Mouse (Mus musculus): ENCODE results near the gene Hells. TPM values are rescaled to one million over a fixed set of nuclear protein-coding genes. Genes with fewer than 3 reads are reported as not detected.

Hells gene
- polyA plus RNA-seq, 1 experiment from 2014 or later: 37.8 TPM

- Histone ChIP-seq H3K4me2 (ENCODE audit: low read depth, low read length) (peak overlapping the region; percentile 88), H3K9me3 (ENCODE audit: control insufficient read depth, low read length) (no peaks in the 10 kb centered on the region), H3K36me3 (ENCODE audit: control insufficient read depth, insufficient read depth, low read length) (no peaks in the 10 kb centered on the region), H3K4me1 (ENCODE audit: control insufficient read depth, insufficient read depth, low read length) (peaks cover 7% of the 10 kb centered on the region; the same call in 1 of the 2 replicates), H3K4me3 (ENCODE audit: low read length) (peak overlapping the region; percentile 92), H3K27ac (ENCODE audit: low read length) (no peak overlapping the region; the same call in 1 of the 2 replicates), H3K9ac (ENCODE audit: low read depth, low read length) (peak overlapping the region; percentile 91), H3K27me3 (replicated peaks; ENCODE audit: control insufficient read depth, insufficient read depth, low read length) (no peaks in the 10 kb centered on the region)
- ATAC-seq: peak; percentile 40; the same call in 1 of the 2 replicates
- 1% methylated on average over 23 of the region's 23 CpGs for WGBS
Measured at GRCm38 (mm10) chr19:38930252-38930787, 395 bp upstream of the Hells start.

GRCm38 (mm10) chr19:38931566-38931890 is 813 bp downstream of the Hells start:
- H3K9ac ChIP-seq (ENCODE audit: low read depth, low read length): peak overlapping the region; percentile 91
- no peaks in the 10 kb centered on the region for H3K27me3 ChIP-seq (replicated peaks; ENCODE audit: control insufficient read depth, insufficient read depth, low read length)
- H3K27ac ChIP-seq (ENCODE audit: low read length): no peak overlapping the region
- H3K9me3 ChIP-seq (ENCODE audit: control insufficient read depth, low read length): no peaks in the 10 kb centered on the region
- H3K4me3 ChIP-seq (ENCODE audit: low read length): peak overlapping the region; percentile 92
- H3K36me3 ChIP-seq (ENCODE audit: control insufficient read depth, insufficient read depth, low read length): 0 out of 2 replicates have a peak, but pooled peaks cover 3% of the 10 kb centered on the region
- H3K4me1 ChIP-seq (ENCODE audit: control insufficient read depth, insufficient read depth, low read length): peaks cover 7% of the 10 kb centered on the region; the same call in 1 of the 2 replicates
- 0% methylated on average over 6 of the region's 6 CpGs for WGBS
- ATAC-seq: no peak
- peak overlapping the region; percentile 88 for H3K4me2 ChIP-seq (ENCODE audit: low read depth, low read length)

GRCm38 (mm10) chr19:38944590-38945307 is 14.0 kb downstream of the Hells start:
- Histone ChIP-seq H3K4me3 (ENCODE audit: low read length) (no peak overlapping the region), H3K9me3 (ENCODE audit: control insufficient read depth, low read length) (no peaks in the 10 kb centered on the region), H3K27me3 (replicated peaks; ENCODE audit: control insufficient read depth, insufficient read depth, low read length) (no peaks in the 10 kb centered on the region), H3K9ac (ENCODE audit: low read depth, low read length) (no peak overlapping the region), H3K27ac (ENCODE audit: low read length) (no peak overlapping the region), H3K4me2 (ENCODE audit: low read depth, low read length) (no peak overlapping the region), H3K36me3 (ENCODE audit: control insufficient read depth, insufficient read depth, low read length) (peaks cover 6% of the 10 kb centered on the region), H3K4me1 (ENCODE audit: control insufficient read depth, insufficient read depth, low read length) (no peaks in the 10 kb centered on the region)
- WGBS: 92% methylated on average over 2 of the region's 2 CpGs
- no peak for ATAC-seq

- H3K9ac ChIP-seq (ENCODE audit: low read depth, low read length): no peak overlapping the region
- H3K9me3 ChIP-seq (ENCODE audit: control insufficient read depth, low read length): no peaks in the 10 kb centered on the region
- H3K4me3 ChIP-seq (ENCODE audit: low read length): no peak overlapping the region
- 82% methylated on average over 6 of the region's 6 CpGs for WGBS
- no peak for ATAC-seq
- no peak overlapping the region for H3K4me2 ChIP-seq (ENCODE audit: low read depth, low read length)
- no peaks in the 10 kb centered on the region for H3K27me3 ChIP-seq (replicated peaks; ENCODE audit: control insufficient read depth, insufficient read depth, low read length)
- H3K4me1 ChIP-seq (ENCODE audit: control insufficient read depth, insufficient read depth, low read length): no peaks in the 10 kb centered on the region
- no peak overlapping the region for H3K27ac ChIP-seq (ENCODE audit: low read length)
- no peaks in the 10 kb centered on the region for H3K36me3 ChIP-seq (ENCODE audit: control insufficient read depth, insufficient read depth, low read length)
Measured at GRCm38 (mm10) chr19:38970741-38971140, 40.0 kb downstream of the Hells start.

- H3K27me3 ChIP-seq (replicated peaks; ENCODE audit: control insufficient read depth, insufficient read depth, low read length): no peaks in the 10 kb centered on the region
- H3K27ac ChIP-seq (ENCODE audit: low read length): no peak overlapping the region
- H3K9ac ChIP-seq (ENCODE audit: low read depth, low read length): no peak overlapping the region
- H3K4me1 ChIP-seq (ENCODE audit: control insufficient read depth, insufficient read depth, low read length): no peaks in the 10 kb centered on the region
- ATAC-seq: no peak
- H3K9me3 ChIP-seq (ENCODE audit: control insufficient read depth, low read length): no peaks in the 10 kb centered on the region
- H3K4me3 ChIP-seq (ENCODE audit: low read length): no peak overlapping the region
- 68% methylated on average over 5 of the region's 5 CpGs for WGBS
- H3K36me3 ChIP-seq (ENCODE audit: control insufficient read depth, insufficient read depth, low read length): no peaks in the 10 kb centered on the region
- H3K4me2 ChIP-seq (ENCODE audit: low read depth, low read length): no peak overlapping the region
Measured at GRCm38 (mm10) chr19:38972581-38972980, 41.9 kb downstream of the Hells start.

- no peaks in the 10 kb centered on the region for H3K4me1 ChIP-seq (ENCODE audit: control insufficient read depth, insufficient read depth, low read length)
- whole genome bisulfite sequencing: 52% methylated on average over 7 of the region's 7 CpGs
- no peaks in the 10 kb centered on the region for H3K36me3 ChIP-seq (ENCODE audit: control insufficient read depth, insufficient read depth, low read length)
- H3K4me2 ChIP-seq (ENCODE audit: low read depth, low read length): no peak overlapping the region
- H3K9me3 ChIP-seq (ENCODE audit: control insufficient read depth, low read length): no peaks in the 10 kb centered on the region
- ATAC-seq: peak; percentile 42; the same call in 1 of the 2 replicates
- no peaks in the 10 kb centered on the region for H3K27me3 ChIP-seq (replicated peaks; ENCODE audit: control insufficient read depth, insufficient read depth, low read length)
- H3K9ac ChIP-seq (ENCODE audit: low read depth, low read length): no peak overlapping the region
- H3K27ac ChIP-seq (ENCODE audit: low read length): no peak overlapping the region
- no peak overlapping the region for H3K4me3 ChIP-seq (ENCODE audit: low read length)
Measured at GRCm38 (mm10) chr19:38973666-38974065, 43.0 kb downstream of the Hells start.

GRCm38 (mm10) chr19:38976269-38976668 is 45.6 kb downstream of the Hells start:
- Histone ChIP-seq H3K27ac (ENCODE audit: low read length) (no peak overlapping the region), H3K27me3 (replicated peaks; ENCODE audit: control insufficient read depth, insufficient read depth, low read length) (no peaks in the 10 kb centered on the region), H3K9me3 (ENCODE audit: control insufficient read depth, low read length) (no peaks in the 10 kb centered on the region), H3K9ac (ENCODE audit: low read depth, low read length) (no peak overlapping the region), H3K4me2 (ENCODE audit: low read depth, low read length) (no peak overlapping the region), H3K36me3 (ENCODE audit: control insufficient read depth, insufficient read depth, low read length) (no peaks in the 10 kb centered on the region), H3K4me1 (ENCODE audit: control insufficient read depth, insufficient read depth, low read length) (no peaks in the 10 kb centered on the region), H3K4me3 (ENCODE audit: low read length) (no peak overlapping the region)
- ATAC-seq: peak; percentile 60; the same call in 1 of the 2 replicates

- no peak overlapping the region for H3K4me3 ChIP-seq (ENCODE audit: low read length)
- no peaks in the 10 kb centered on the region for H3K27me3 ChIP-seq (replicated peaks; ENCODE audit: control insufficient read depth, insufficient read depth, low read length)
- H3K9ac ChIP-seq (ENCODE audit: low read depth, low read length): no peak overlapping the region
- WGBS: 0% methylated on average over 1 of the region's 1 CpGs
- no peak for ATAC-seq
- H3K36me3 ChIP-seq (ENCODE audit: control insufficient read depth, insufficient read depth, low read length): no peaks in the 10 kb centered on the region
- H3K9me3 ChIP-seq (ENCODE audit: control insufficient read depth, low read length): no peaks in the 10 kb centered on the region
- no peak overlapping the region for H3K4me2 ChIP-seq (ENCODE audit: low read depth, low read length)
- no peaks in the 10 kb centered on the region for H3K4me1 ChIP-seq (ENCODE audit: control insufficient read depth, insufficient read depth, low read length)
- no peak overlapping the region for H3K27ac ChIP-seq (ENCODE audit: low read length)
Measured at GRCm38 (mm10) chr19:38981966-38982365, 51.3 kb downstream of the Hells start.

- no peak overlapping the region for H3K4me3 ChIP-seq (ENCODE audit: low read length)
- H3K4me1 ChIP-seq (ENCODE audit: control insufficient read depth, insufficient read depth, low read length): no peaks in the 10 kb centered on the region
- H3K4me2 ChIP-seq (ENCODE audit: low read depth, low read length): no peak overlapping the region
- no peak overlapping the region for H3K9ac ChIP-seq (ENCODE audit: low read depth, low read length)
- H3K36me3 ChIP-seq (ENCODE audit: control insufficient read depth, insufficient read depth, low read length): no peaks in the 10 kb centered on the region
- H3K9me3 ChIP-seq (ENCODE audit: control insufficient read depth, low read length): no peaks in the 10 kb centered on the region
- WGBS: 72% methylated on average over 4 of the region's 4 CpGs
- peak; percentile 58 for ATAC-seq
- no peak overlapping the region for H3K27ac ChIP-seq (ENCODE audit: low read length)
- H3K27me3 ChIP-seq (replicated peaks; ENCODE audit: control insufficient read depth, insufficient read depth, low read length): no peaks in the 10 kb centered on the region
Measured at GRCm38 (mm10) chr19:38998248-38998647, 67.5 kb downstream of the Hells start.
